8 mouse cellular contexts compared by ENCODE assay signal in the genomic region with DNA sequence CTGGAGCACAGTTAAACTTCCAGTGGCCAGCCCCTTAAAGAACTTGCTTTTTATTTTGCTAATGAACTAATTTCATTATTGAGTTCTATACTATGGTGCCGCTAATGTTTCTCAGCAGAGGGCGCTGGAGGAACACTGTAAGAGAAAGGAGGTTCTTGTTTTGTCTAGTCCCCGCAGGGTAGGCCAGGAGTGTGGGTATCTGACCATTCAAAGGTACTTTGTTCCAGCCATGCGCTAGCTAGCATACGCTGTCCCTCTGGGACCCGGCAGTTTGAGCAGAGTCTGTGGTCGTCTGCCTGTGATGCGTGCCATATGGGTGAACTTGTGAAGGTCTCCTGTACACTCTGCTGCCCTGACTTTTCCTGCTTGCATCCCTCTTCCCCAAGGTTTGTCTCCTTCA.
A peak's percentile ranks its signal among the peaks of the same experiment; 100 is the strongest.
DNase-seq lines count a peak whose midpoint lies in the region; ATAC-seq and TF ChIP-seq lines count a peak whose summit lies in the region.

No protein-coding gene starts in this region.

- peak; percentile 83 for ATAC-seq in megakaryocyte-erythroid progenitor cell, adult 5-6 weeks (replicated peaks; ENCODE audit: low FRiP score, low TSS enrichment, poor library complexity, severe bottlenecking)
- no peak for ATAC-seq in stomach, postnatal 0 days (ENCODE audit: low FRiP score, low TSS enrichment)

- H3K4me2 ChIP-seq in stomach, postnatal 0 days (replicated peaks; ENCODE audit: low read depth), result no peak overlapping the region

- no peak overlapping the region for H3K4me3 ChIP-seq in cortical plate, adult 2 months (ENCODE audit: insufficient read depth, low read length)
- peak overlapping the region; percentile 20 for H3K4me3 ChIP-seq in hindbrain, embryonic 10.5 days
- no peak overlapping the region for H3K4me3 ChIP-seq in stomach, postnatal 0 days (ENCODE audit: low read depth, low read length)

- DNase-seq in cerebellum, postnatal 14 days, result peak; percentile 68 to 73
- DNase-seq in cerebellum, adult 11 months, result no peak
- peak; percentile 90 for DNase-seq in A20 (ENCODE audit: low read depth, low spot score)
- DNase-seq in hindbrain, embryonic 10.5 days (ENCODE audit: low spot score), result peak; percentile 67
- DNase-seq in layer of hippocampus, adult 8-10 months (ENCODE audit: low spot score in 2 of 2), result peak; percentile 10 to 25
- peak; percentile 25 for DNase-seq in stomach, postnatal 0 days (ENCODE audit: low spot score)

- TF ChIP-seq EP300 in stomach, postnatal 0 days (optimal IDR thresholded peaks at IDR 0.05), result no peak

- peak; percentile 55; the same call in 1 of the 2 replicates for TF ChIP-seq CTCF in cortical plate, adult 2 months (IDR thresholded peaks at IDR 0.05; ENCODE audit: extremely low read depth, insufficient read depth, low read length)
- TF ChIP-seq CTCF in stomach, postnatal 0 days (IDR thresholded peaks at IDR 0.05; ENCODE audit: low read depth), result peak; percentile 72

- no peaks in the 10 kb centered on the region for H3K4me1 ChIP-seq in cortical plate, adult 2 months (ENCODE audit: control insufficient read depth, insufficient read depth, low read length)
- peaks cover 18% of the 10 kb centered on the region for H3K4me1 ChIP-seq in hindbrain, embryonic 10.5 days (replicated peaks)
- no peaks in the 10 kb centered on the region for H3K4me1 ChIP-seq in stomach, postnatal 0 days (replicated peaks; ENCODE audit: control insufficient read depth, insufficient read depth)

- no peaks in the 10 kb centered on the region for H3K36me3 ChIP-seq in hindbrain, embryonic 10.5 days
- no peaks in the 10 kb centered on the region for H3K36me3 ChIP-seq in stomach, postnatal 0 days (ENCODE audit: control insufficient read depth, insufficient read depth, low read length)

- WGBS in hindbrain, embryonic 10.5 days, result 5% methylated on average over 8 of the region's 8 CpGs
- 9% methylated on average over 8 of the region's 8 CpGs for WGBS in stomach, postnatal 0 days

- no peak overlapping the region for H3K27ac ChIP-seq in cortical plate, adult 2 months (ENCODE audit: insufficient read depth, low read length)
- peak overlapping the region; percentile 80 for H3K27ac ChIP-seq in hindbrain, embryonic 10.5 days
- no peak overlapping the region for H3K27ac ChIP-seq in stomach, postnatal 0 days (replicated peaks)

- no peaks in the 10 kb centered on the region for H3K9me3 ChIP-seq in hindbrain, embryonic 10.5 days
- H3K9me3 ChIP-seq in stomach, postnatal 0 days (ENCODE audit: control insufficient read depth, low read length), result no peaks in the 10 kb centered on the region

- no peak for TF ChIP-seq POLR2A in cortical plate, adult 2 months (IDR thresholded peaks at IDR 0.05; ENCODE audit: extremely low read depth, insufficient read depth, low read length)

- no peak overlapping the region for H3K9ac ChIP-seq in stomach, postnatal 0 days (ENCODE audit: low read length)

- H3K27me3 ChIP-seq in hindbrain, embryonic 10.5 days (ENCODE audit: insufficient read depth, poor library complexity, severe bottlenecking), result no peaks in the 10 kb centered on the region
- H3K27me3 ChIP-seq in stomach, postnatal 0 days (ENCODE audit: control insufficient read depth, insufficient read depth, low read length), result no peaks in the 10 kb centered on the region
